Mouse (Mus musculus) brain, embryonic 14.5 days (tissue): ENCODE data around the gene Tex52. TPM values are rescaled to one million over a fixed set of nuclear protein-coding genes. Genes with fewer than 3 reads are reported as not detected.
"Not testable (repeated sequence)": the region's sequence is repeated elsewhere in the genome, so short reads cannot be mapped to it uniquely, and the experiment has no call there.

Experiments used
- DNase-seq: peaks from one replicate; pipeline ENCODE4 v3.0.0-alpha.2; 2011; ENCODE audit warnings: low read depth
- CTCF ChIP-seq: fragments of 200-500 bp; IDR thresholded peaks from 2 replicates; pipeline ENCODE4 v1.5.1; 2012; ENCODE audit warnings: inconsistent platforms, mild to moderate bottlenecking, moderate library complexity, borderline replicate concordance; ENCODE audit not compliant: insufficient read depth, insufficient read length; ENCODE audit errors: extremely low read depth
- POLR2A ChIP-seq: fragments of 200-500 bp; IDR thresholded peaks from 2 replicates; pipeline ENCODE4 v1.6.1; 2012; ENCODE audit warnings: mild to moderate bottlenecking, inconsistent platforms, borderline replicate concordance; ENCODE audit not compliant: poor library complexity, insufficient read depth, insufficient read length, severe bottlenecking; ENCODE audit errors: extremely low read depth
- polyA plus RNA-seq: library from polyadenylated mRNA; depleted of rRNA; stranded (reverse); fragments of >200 nt; gene quantifications from 2 replicates; pipeline ENCODE4 v1.2.3, GENCODE M21; 2012

Gene Tex52
- polyA plus RNA-seq, 1 experiment = 1.1 TPM

GRCm38 (mm10) chr6:128361901-128362300 lies 13.4 kb upstream of the Tex52 start:
- DNase-seq = peak; percentile 49
- TF ChIP-seq POLR2A (no peak), CTCF (no peak)

GRCm38 (mm10) chr6:128362381-128363006 lies 12.8 kb upstream of the Tex52 start, which contains the start of the genes Rhno1 and Foxm1:
TSS of gene Rhno1 (minus strand) at chr6:128362911.
TSS of gene Foxm1 (plus strand) at chr6:128362967.
- peak; percentile 63 for TF ChIP-seq POLR2A
- TF ChIP-seq CTCF = no peak
- DNase-seq = peak; percentile 92

- peak; percentile 61 for DNase-seq
These were observed 12.0 kb upstream of the Tex52 start for GRCm38 (mm10) chr6:128363007-128363825.

GRCm38 (mm10) chr6:128364721-128365120 lies 10.5 kb upstream of the Tex52 start:
- no peak for DNase-seq
- TF ChIP-seq CTCF (no peak), POLR2A (no peak)

More at GRCm38 (mm10) chr6:128363007-128363825, 12.0 kb upstream of the Tex52 start:
- TF ChIP-seq CTCF = no peak
- no peak for TF ChIP-seq POLR2A

- no peak for DNase-seq
- no peak for TF ChIP-seq CTCF
- no peak for TF ChIP-seq POLR2A
These were observed 8.8 kb upstream of the Tex52 start for GRCm38 (mm10) chr6:128366466-128366865.

GRCm38 (mm10) chr6:128370040-128370439 lies 5.2 kb upstream of the Tex52 start:
- DNase-seq = no peak

GRCm38 (mm10) chr6:128376371-128377085 lies 1.3 kb downstream of the Tex52 start:
- DNase-seq = no peak
- TF ChIP-seq CTCF (no peak), POLR2A (no peak)

More at GRCm38 (mm10) chr6:128370040-128370439, 5.2 kb upstream of the Tex52 start:
- no peak for TF ChIP-seq POLR2A
- TF ChIP-seq CTCF = no peak

GRCm38 (mm10) chr6:128379636-128380035 lies 4.4 kb downstream of the Tex52 start:
- TF ChIP-seq POLR2A = no peak
- TF ChIP-seq CTCF = no peak

GRCm38 (mm10) chr6:128380594-128381167 lies 5.4 kb downstream of the Tex52 start:
- not testable (repeated sequence) for DNase-seq

More at GRCm38 (mm10) chr6:128379636-128380035, 4.4 kb downstream of the Tex52 start:
- no peak for DNase-seq

GRCm38 (mm10) chr6:128381254-128381653 lies 6.0 kb downstream of the Tex52 start:
- TF ChIP-seq CTCF (no peak), POLR2A (no peak)
- no peak for DNase-seq

- no peak for TF ChIP-seq CTCF
- no peak for TF ChIP-seq POLR2A
- DNase-seq = no peak
These were observed 8.5 kb downstream of the Tex52 start for GRCm38 (mm10) chr6:128383752-128384151.

GRCm38 (mm10) chr6:128385026-128385425 lies 9.8 kb downstream of the Tex52 start:
- no peak for TF ChIP-seq CTCF
- no peak for TF ChIP-seq POLR2A
- DNase-seq = no peak
